Mouse (Mus musculus) T-helper 2 cell (primary cell): ENCODE measurements around the gene Rtn4rl1.
"Not testable (repeated sequence)": the region's sequence is repeated elsewhere in the genome, so short reads cannot be mapped to it uniquely, and the experiment has no call there.

Source experiments
- in situ Hi-C: fragments of 300-600 bp; cut with MboI, MseI; formaldehyde crosslinking; loops from one replicate; pipeline ENCODE4 v1.15.1; 2025; ENCODE audit warnings: high pct_unique_total_duplicates

Gene Rtn4rl1

DNA sequence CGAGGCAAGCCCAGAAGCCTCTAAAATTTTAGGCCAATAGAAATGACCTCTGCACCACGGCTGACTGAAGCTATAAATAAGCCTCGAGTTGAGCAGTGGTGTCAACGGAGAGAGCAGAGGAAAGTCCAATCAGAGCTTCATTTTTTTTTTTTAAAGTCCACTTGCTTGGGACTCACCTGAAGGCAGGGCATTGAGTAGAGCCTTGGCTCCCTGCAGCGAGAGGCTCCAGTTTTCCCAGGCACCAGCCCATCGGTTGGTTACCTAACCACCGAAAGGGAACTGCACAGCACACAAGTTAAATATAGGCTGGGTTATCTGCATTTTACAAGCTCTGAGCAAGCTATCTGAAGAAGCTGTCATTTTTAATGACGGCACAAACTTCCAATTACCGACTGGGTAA, 101.3 kb downstream of the Rtn4rl1 start:
- in situ Hi-C loops, result no loop called here

DNA sequence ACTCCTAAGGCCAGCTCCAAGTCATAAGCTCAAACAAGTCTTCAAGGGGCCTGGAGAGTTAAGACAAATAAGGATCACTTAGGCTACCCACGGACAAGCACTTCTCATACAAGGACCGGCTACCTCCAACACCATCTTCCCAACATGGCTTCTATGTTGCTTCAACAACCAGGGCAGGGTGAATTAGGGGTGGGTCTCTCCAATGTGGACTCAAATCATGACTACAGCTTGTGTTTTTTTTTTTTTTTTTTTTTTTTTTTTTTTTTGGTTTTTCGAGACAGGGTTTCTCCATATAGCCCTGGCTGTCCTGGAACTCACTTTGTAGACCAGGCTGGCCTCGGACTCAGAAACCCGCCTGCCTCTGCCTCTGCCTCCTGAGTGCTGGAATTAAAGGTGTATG, 102.0 kb downstream of the Rtn4rl1 start:
- in situ Hi-C loops, result not testable (repeated sequence)

DNA sequence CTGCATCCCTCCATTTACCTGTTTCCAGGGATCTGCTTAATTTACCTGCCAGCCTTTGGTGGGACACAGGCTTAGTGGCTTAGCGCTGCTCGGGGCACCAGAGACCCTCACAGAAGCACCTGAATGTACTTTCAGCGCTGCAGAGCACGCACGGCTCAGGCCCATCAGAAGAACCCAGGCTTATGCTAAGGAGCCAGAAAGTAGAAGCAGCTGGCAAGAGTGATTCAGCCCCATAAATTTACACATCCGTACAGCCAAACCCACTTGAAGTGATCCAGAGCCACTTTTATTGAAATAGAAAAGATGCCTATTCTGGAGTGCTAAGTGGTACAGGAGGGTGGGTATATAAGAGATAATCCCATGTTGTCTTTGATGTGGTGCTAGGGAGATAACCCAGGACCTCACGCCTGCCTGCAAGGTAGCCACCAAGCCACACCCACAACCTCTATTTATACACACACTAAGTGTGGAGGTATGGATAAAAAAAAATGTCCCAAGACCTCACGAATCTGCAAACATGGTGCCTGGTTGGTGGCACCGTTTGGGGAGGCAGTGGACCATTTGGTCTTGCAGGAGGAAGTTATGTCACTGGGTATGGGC, 102.9 kb downstream of the Rtn4rl1 start:
- in situ Hi-C loops, result no loop called here

DNA sequence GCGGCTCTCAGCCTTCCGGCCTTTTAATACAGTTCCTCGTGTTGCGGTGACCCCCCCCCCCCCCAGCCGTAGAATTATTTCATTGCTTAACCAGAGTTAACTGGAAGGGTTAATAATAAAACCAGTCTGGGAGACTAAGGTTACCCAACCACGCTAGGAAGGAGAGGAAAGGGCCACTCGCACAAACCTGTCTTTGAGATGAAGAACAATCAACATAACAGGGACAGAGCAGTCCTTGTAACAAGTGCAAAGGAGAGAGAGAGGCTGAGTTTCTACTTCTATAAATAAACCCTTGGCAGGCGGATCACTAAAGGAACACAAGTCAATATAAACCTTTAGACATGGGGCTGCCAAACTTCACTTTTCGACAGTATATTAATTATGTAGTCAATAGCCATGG, 104.0 kb downstream of the Rtn4rl1 start:
- in situ Hi-C loops, result no loop called here

DNA sequence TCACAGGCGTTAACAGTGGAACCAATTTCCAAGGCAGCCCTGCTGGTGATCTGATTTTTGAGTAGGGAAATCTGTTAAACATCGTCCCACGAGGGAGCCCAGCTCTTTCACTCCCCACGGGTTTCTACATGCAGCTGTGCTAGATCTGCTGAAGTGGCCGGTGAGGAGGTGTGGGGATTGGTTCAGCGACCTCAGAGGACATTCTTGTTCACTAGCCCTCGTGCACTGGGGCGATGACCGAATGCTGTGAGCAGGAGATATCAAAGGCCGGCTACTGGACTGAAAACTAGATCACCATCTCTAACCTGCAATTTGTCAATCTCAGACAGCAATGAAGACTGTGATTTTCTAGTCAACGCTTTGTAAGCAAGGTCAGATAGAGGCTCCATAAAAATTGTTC, 104.9 kb downstream of the Rtn4rl1 start:
- in situ Hi-C loops, result no loop called here

DNA sequence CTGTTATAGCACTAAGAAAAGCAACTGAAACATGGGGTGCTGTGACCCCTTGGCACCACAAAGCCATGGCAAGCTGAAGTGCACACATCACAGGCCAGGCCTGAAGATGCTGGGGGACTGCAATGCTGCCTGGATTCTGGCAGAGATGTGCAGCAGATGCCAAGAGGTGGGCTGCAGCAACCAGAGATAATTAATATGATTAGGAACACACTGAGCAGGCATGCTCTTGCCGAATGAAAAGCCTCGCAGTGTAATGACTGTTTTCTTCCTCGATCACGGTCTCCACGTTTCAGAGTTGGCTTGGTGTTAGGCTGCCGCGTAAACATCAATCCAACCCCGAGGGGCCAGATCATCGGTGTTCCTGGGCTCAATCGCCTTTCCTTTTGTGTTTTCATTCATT, 106.2 kb downstream of the Rtn4rl1 start:
- in situ Hi-C loops, result no loop called here

DNA sequence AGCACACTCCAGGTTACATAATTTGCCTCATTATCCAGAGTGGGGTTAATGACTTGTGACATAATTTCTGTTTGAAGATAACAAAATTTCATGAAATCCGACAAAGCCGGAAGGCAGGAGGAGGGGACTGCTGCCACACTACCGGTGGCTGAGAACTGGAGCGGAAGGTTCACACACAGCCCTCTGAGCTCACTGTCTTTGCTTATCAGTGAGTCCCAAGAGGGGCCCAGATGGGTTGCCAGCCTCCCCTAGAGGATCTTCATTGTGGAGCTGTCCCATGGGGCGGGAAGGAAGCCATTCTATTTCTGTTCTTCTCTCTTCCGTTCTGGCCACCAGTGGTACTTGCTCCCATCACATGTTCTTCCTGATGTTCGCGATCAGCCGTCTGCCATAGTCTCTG, 107.4 kb downstream of the Rtn4rl1 start:
- in situ Hi-C loops, result no loop called here

DNA sequence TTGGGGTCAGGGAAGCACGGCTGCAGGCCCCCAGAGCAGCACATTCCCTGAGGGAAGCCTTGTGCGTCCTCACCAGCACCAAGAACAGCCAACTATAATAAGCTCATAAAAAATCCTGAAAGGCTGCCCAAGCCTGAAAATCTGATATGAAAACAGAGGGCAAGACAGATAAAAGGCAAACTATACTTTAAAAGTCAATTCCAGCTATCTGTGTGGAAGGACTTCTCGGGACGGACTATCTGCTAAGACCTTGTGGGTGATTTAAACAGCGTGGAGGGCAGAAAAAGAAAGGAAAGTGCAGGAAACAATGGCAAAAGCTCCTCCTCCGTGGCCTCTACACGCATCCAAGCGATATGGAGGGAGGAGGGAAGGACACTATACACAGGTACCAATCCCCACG, 111.2 kb downstream of the Rtn4rl1 start:
- in situ Hi-C loops, result no loop called here

DNA sequence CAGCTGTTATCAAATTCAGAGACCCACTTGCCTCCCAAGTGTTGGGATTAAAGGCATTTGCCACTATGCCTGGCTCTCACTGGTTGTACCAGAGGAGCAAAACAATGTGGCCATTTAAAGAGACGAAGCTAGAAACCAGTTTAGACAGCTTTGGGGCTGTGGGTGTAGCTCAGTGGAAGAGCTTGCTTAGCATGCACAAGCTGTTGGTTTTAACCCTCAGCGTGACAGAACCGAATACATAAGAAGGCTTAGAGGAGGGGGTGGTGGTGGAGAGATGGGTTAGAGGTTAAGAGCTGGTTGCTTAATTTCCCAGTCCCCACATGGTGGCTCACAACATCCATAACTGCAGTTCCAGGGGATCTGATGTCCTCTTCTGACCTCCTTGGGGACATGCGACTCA, 115.1 kb downstream of the Rtn4rl1 start:
- in situ Hi-C loops, result no loop called here

DNA sequence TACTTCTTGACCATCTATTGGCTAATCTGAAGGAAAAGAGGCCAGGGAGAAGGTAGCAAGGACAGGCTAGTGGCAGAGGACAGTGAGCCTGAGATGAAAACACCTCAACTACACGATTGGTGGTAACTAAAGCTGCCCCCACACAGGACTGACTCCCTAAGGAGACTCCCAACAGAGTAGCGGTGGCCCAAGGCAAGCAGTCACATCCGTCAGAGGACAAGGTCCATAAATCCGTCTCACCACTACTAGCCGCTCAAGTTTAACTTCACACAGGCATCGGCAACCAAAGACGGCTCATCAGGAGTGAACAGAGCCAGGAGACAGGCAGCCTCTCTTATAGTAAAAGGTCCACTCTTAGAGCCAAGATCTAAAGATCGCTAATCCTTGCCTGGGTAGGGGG, 117.2 kb downstream of the Rtn4rl1 start:
- in situ Hi-C loops, result no loop called here

DNA sequence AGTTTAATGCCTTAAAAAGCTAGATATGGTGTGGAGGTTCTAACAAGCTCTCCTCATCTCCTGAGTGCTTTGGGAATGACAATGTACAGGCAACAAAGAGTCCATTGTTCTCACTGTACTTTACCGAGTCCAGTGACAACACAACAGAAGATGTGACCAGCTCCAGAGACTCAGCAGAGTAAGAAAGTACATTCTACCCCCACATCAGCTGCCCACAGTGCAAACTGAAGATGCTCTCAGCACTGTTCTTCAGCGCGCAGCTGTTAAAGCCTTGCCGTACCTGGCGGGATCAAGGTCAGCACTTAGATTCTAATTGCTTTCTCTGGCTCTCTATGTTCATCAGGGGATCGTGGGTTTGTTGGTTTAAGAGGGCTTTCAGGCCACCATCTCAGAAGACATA, 118.2 kb downstream of the Rtn4rl1 start:
- in situ Hi-C loops, result no loop called here

DNA sequence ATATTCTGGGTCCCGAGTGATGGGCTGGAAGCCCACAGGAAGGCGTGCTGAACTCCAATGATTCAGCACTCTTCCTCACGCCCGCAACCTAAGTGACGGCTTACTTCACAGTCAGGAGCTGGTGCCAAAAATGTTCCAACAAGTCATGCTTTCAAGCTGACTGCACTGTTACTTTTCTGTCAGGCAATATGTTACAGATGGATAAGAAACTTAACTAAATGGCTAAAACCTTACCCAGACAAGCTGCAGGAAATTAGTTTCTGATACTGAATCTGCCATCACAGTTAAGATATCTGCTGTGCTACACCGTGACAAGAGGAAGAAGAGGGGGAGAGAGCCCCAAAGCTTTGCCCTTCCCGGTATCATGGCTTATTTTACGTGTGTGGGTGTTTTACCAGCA, 120.3 kb downstream of the Rtn4rl1 start:
- in situ Hi-C loops, result no loop called here
